Mouse (Mus musculus): ENCODE results near the gene Ccdc86. TPM values are rescaled to one million over a fixed set of nuclear protein-coding genes. Genes with fewer than 3 reads are reported as not detected.

Ccdc86 gene
- polyA plus RNA-seq, 1 experiment, result 3.2 TPM

DNA sequence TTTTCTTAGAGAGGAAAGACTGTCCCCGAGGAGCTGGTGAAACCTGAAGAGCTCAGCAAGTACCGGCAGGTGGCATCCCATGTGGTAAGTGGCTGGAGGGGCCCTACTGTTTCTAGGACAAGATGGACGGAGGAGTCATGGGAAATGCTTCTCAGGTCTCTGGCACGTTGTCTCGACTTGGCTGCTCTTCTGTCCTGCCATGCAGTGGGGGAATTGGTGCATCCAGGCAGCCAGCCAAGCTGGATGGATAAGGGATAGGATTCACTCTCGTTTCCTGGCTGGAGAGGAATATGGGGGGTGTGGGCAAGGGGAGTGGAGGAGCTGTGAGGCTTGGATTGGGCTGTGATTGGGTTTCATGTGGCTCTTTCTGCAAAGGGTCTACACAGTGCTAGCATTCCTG is 48.8 kb downstream of the Ccdc86 start:
- Histone ChIP-seq H3K4me3 (ENCODE audit: low read depth, low read length) (no peak overlapping the region), H3K36me3 (ENCODE audit: control insufficient read depth, insufficient read depth, low read length) (peaks cover 60% of the 10 kb centered on the region), H3K27ac (ENCODE audit: insufficient read depth, low read depth, low read length) (no peak overlapping the region), H3K4me1 (ENCODE audit: control insufficient read depth, insufficient read depth, insufficient read length, low read length) (no peaks in the 10 kb centered on the region; the same call in 1 of the 2 replicates), H3K27me3 (ENCODE audit: control insufficient read depth, insufficient read depth, low read length) (no peaks in the 10 kb centered on the region)
- WGBS, result 52% methylated on average over 6 of the region's 6 CpGs
- no peak for TF ChIP-seq POLR2A (IDR thresholded peaks at IDR 0.05; ENCODE audit: low read depth, low read length)

GRCm38 (mm10) chr19:10897491-10897890 is 51.6 kb downstream of the Ccdc86 start:
- Histone ChIP-seq H3K27ac (ENCODE audit: insufficient read depth, low read depth, low read length) (no peak overlapping the region), H3K4me1 (ENCODE audit: control insufficient read depth, insufficient read depth, insufficient read length, low read length) (peaks cover 2% of the 10 kb centered on the region; the same call in 1 of the 2 replicates), H3K27me3 (ENCODE audit: control insufficient read depth, insufficient read depth, low read length) (no peaks in the 10 kb centered on the region), H3K4me3 (ENCODE audit: low read depth, low read length) (no peak overlapping the region), H3K36me3 (ENCODE audit: control insufficient read depth, insufficient read depth, low read length) (peaks cover 38% of the 10 kb centered on the region)
- TF ChIP-seq POLR2A (IDR thresholded peaks at IDR 0.05; ENCODE audit: low read depth, low read length), result no peak
- no peak for TF ChIP-seq CTCF (IDR thresholded peaks at IDR 0.05; ENCODE audit: extremely low read depth, insufficient read length, insufficient replicate concordance, low read depth, low read length)
- WGBS, result 70% methylated on average over 8 of the region's 8 CpGs

GRCm38 (mm10) chr19:10896849-10897248 is 52.2 kb downstream of the Ccdc86 start:
- peaks cover 32% of the 10 kb centered on the region for H3K36me3 ChIP-seq (ENCODE audit: control insufficient read depth, insufficient read depth, low read length)
- peaks cover 2% of the 10 kb centered on the region; the same call in 1 of the 2 replicates for H3K4me1 ChIP-seq (ENCODE audit: control insufficient read depth, insufficient read depth, insufficient read length, low read length)
- H3K4me3 ChIP-seq (ENCODE audit: low read depth, low read length), result no peak overlapping the region
- no peak overlapping the region for H3K27ac ChIP-seq (ENCODE audit: insufficient read depth, low read depth, low read length)
- TF ChIP-seq CTCF (IDR thresholded peaks at IDR 0.05; ENCODE audit: extremely low read depth, insufficient read length, insufficient replicate concordance, low read depth, low read length), result no peak
- no peak for TF ChIP-seq POLR2A (IDR thresholded peaks at IDR 0.05; ENCODE audit: low read depth, low read length)
- WGBS, result 32% methylated on average over 7 of the region's 7 CpGs
- no peaks in the 10 kb centered on the region for H3K27me3 ChIP-seq (ENCODE audit: control insufficient read depth, insufficient read depth, low read length)

DNA sequence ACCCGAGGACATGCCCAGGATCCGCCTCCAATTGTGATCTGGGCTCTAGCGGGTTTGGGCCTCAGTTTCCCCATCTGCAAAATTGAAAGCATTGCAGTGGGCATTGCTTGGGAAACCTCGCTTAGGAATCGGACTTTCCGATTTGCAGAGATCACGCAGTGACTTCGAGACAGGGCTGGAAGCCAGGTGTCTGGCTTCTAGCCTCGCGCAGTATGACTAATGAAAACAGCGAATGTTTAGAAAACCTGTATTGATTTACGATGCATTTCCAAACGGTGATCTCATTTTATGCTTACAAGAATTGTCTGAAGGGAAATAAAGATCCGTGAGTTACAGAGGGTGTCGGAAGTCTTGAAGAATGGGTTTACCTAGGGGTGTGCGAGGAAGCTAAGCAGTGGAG is 53.4 kb downstream of the Ccdc86 start:
- under 1% methylated on average over 16 of the region's 16 CpGs for WGBS
- peak overlapping the region; percentile 76 for H3K27ac ChIP-seq (ENCODE audit: insufficient read depth, low read depth, low read length)
- H3K36me3 ChIP-seq (ENCODE audit: control insufficient read depth, insufficient read depth, low read length), result peaks cover 23% of the 10 kb centered on the region
- H3K27me3 ChIP-seq (ENCODE audit: control insufficient read depth, insufficient read depth, low read length), result no peaks in the 10 kb centered on the region
- peaks cover 2% of the 10 kb centered on the region; the same call in 1 of the 2 replicates for H3K4me1 ChIP-seq (ENCODE audit: control insufficient read depth, insufficient read depth, insufficient read length, low read length)
- H3K4me3 ChIP-seq (ENCODE audit: low read depth, low read length), result peak overlapping the region; percentile 92
- TF ChIP-seq POLR2A (IDR thresholded peaks at IDR 0.05; ENCODE audit: low read depth, low read length) (no peak), CTCF (IDR thresholded peaks at IDR 0.05; ENCODE audit: extremely low read depth, insufficient read length, insufficient replicate concordance, low read depth, low read length) (no peak)

DNA sequence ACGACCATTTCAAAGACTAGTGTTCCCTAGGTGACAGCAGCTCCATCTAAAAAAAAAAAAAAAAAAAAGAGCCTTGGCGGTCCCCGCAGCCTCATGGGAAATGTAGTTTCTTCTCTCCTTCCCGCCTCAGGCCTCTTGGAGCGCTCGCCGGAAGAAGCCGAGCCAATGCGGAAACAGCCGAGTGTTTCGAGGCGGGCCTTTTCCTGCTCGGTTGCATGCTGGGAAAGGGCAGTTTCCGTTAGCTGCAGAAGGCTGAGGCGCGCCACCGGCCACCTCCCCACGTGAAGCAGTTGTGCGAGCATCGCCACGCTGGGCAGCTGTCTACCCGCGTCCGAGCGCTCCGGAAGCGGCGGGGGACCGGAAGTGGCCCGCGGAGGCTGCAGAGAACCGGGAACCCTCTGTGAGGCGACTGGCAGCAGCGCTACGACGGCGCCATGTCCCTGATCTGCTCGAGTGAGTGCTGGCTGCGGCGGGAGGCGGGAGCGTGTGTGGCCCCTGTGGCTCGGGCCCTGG is 54.0 kb downstream of the Ccdc86 start, which contains the start of gene Prpf19:
Prpf19 (plus strand) TSS at position 216 of the 513 bp plus-strand sequence.
- TF ChIP-seq CTCF (IDR thresholded peaks at IDR 0.05; ENCODE audit: extremely low read depth, insufficient read length, insufficient replicate concordance, low read depth, low read length) (no peak), POLR2A (IDR thresholded peaks at IDR 0.05; ENCODE audit: low read depth, low read length) (peak; percentile 87)
- H3K27me3 ChIP-seq (ENCODE audit: control insufficient read depth, insufficient read depth, low read length), result no peaks in the 10 kb centered on the region
- peak within 1 kb of the TSS; percentile 76 for H3K27ac ChIP-seq (ENCODE audit: insufficient read depth, low read depth, low read length)
- WGBS, result under 1% methylated on average over 43 of the region's 43 CpGs
- peak within 1 kb of the TSS; percentile 92 for H3K4me3 ChIP-seq (ENCODE audit: low read depth, low read length)
- peaks cover 16% of the 10 kb centered on the region for H3K36me3 ChIP-seq (ENCODE audit: control insufficient read depth, insufficient read depth, low read length)
- H3K4me1 ChIP-seq (ENCODE audit: control insufficient read depth, insufficient read depth, insufficient read length, low read length), result peaks cover 2% of the 10 kb centered on the region; the same call in 1 of the 2 replicates

- H3K4me3 ChIP-seq (ENCODE audit: low read depth, low read length), result no peak overlapping the region
- TF ChIP-seq POLR2A (IDR thresholded peaks at IDR 0.05; ENCODE audit: low read depth, low read length) (no peak), CTCF (IDR thresholded peaks at IDR 0.05; ENCODE audit: extremely low read depth, insufficient read length, insufficient replicate concordance, low read depth, low read length) (no peak)
- H3K4me1 ChIP-seq (ENCODE audit: control insufficient read depth, insufficient read depth, insufficient read length, low read length), result peaks cover 2% of the 10 kb centered on the region; the same call in 1 of the 2 replicates
- no peaks in the 10 kb centered on the region for H3K27me3 ChIP-seq (ENCODE audit: control insufficient read depth, insufficient read depth, low read length)
- 70% methylated on average over 3 of the region's 3 CpGs for WGBS
- no peaks in the 10 kb centered on the region for H3K36me3 ChIP-seq (ENCODE audit: control insufficient read depth, insufficient read depth, low read length)
- no peak overlapping the region for H3K27ac ChIP-seq (ENCODE audit: insufficient read depth, low read depth, low read length)
These were observed 56.9 kb downstream of the Ccdc86 start for GRCm38 (mm10) chr19:10892201-10892600.

Other genes with a start within 250 kb of the Ccdc86 start
- gene Cd5, start 210.3 kb downstream of the Ccdc86 start, polyA plus RNA-seq (2012; rRNA removed), result 2.2 and 2.6 TPM in 2 replicates
- gene Cd6, start 119.2 kb downstream of the Ccdc86 start, polyA plus RNA-seq (2012; rRNA removed), result 3.0 and 5.4 TPM in 2 replicates
- gene Slc15a3, start 109.5 kb downstream of the Ccdc86 start, polyA plus RNA-seq (2012; rRNA removed), result 9.1 and 14.4 TPM in 2 replicates
- 4.9 and 5.0 TPM in 2 replicates for gene Tmem132a, start 79.3 kb downstream of the Ccdc86 start, polyA plus RNA-seq (2012; rRNA removed)
- 23.6 and 26.8 TPM in 2 replicates for gene Tmem109, start 67.3 kb downstream of the Ccdc86 start, polyA plus RNA-seq (2012; rRNA removed)
- 63.6 and 114 TPM in 2 replicates for gene Prpf19, start 54.0 kb downstream of the Ccdc86 start, polyA plus RNA-seq (2012; rRNA removed)
- 0.05 and 0.14 TPM in 2 replicates for gene Zp1, start 28.6 kb downstream of the Ccdc86 start, polyA plus RNA-seq (2012; rRNA removed)
- 0.86 and 1.1 TPM in 2 replicates for gene Ptgdr2, start 12.1 kb downstream of the Ccdc86 start, polyA plus RNA-seq (2012; rRNA removed)
- 103 and 341 TPM in 2 replicates for gene Ms4a10, start 25.4 kb upstream of the Ccdc86 start, polyA plus RNA-seq (2012; rRNA removed)
- 0.20 and 1.9 TPM in 2 replicates for gene Ms4a15, start 44.0 kb upstream of the Ccdc86 start, polyA plus RNA-seq (2012; rRNA removed)
- 30.4 and 79.4 TPM in 2 replicates for gene Ms4a18, start 68.8 kb upstream of the Ccdc86 start, polyA plus RNA-seq (2012; rRNA removed)
- 173 and 417 TPM in 2 replicates for gene Ms4a8a, start 131.8 kb upstream of the Ccdc86 start, polyA plus RNA-seq (2012; rRNA removed)
- not detected in 2 replicates for gene 1700017D01Rik, start 181.6 kb upstream of the Ccdc86 start, polyA plus RNA-seq (2012; rRNA removed)
- gene 1700025F22Rik, start 216.1 kb upstream of the Ccdc86 start, polyA plus RNA-seq (2012; rRNA removed), result not detected in 2 replicates
- gene Ms4a13, start 247.5 kb upstream of the Ccdc86 start, polyA plus RNA-seq (2012; rRNA removed), result not detected in 2 replicates

Measured in small intestine, adult 2 months (tissue).